Mouse (Mus musculus): ENCODE data around the gene Ntn3. TPM values are rescaled to one million over a fixed set of nuclear protein-coding genes. Genes with fewer than 3 reads are reported as not detected.

Gene Ntn3
- polyA plus RNA-seq, 1 experiment from 2014 or later, result 1.4 TPM

- no peaks in the 10 kb centered on the region for H3K27me3 ChIP-seq
- ATAC-seq (ENCODE audit: low read depth) (no peak), DNase-seq (peak; percentile 59)
- H3K4me1 ChIP-seq (replicated peaks), result peaks cover 30% of the 10 kb centered on the region
- no peaks in the 10 kb centered on the region for H3K9me3 ChIP-seq (replicated peaks)
- no peak overlapping the region for H3K4me3 ChIP-seq (replicated peaks)
- no peak overlapping the region for H3K4me2 ChIP-seq
- H3K27ac ChIP-seq, result no peak overlapping the region
- 0 out of 2 replicates have a peak, but pooled peaks cover 4% of the 10 kb centered on the region for H3K36me3 ChIP-seq
- H3K9ac ChIP-seq, result no peak overlapping the region
- WGBS (ENCODE audit: insufficient replicate concordance), result 3% methylated on average over 3 of the region's 3 CpGs
These were observed 35.9 kb downstream of the Ntn3 start for GRCm38 (mm10) chr17:24173423-24173822.

GRCm38 (mm10) chr17:24171738-24172137 is 37.6 kb downstream of the Ntn3 start:
- H3K27ac ChIP-seq, result peak overlapping the region; percentile 94
- no peak for ATAC-seq (ENCODE audit: low read depth)

GRCm38 (mm10) chr17:24170729-24171128 is 38.6 kb downstream of the Ntn3 start:
- H3K4me2 ChIP-seq, result peak overlapping the region; percentile 87; the same call in 1 of the 2 replicates
- DNase-seq (no peak), ATAC-seq (ENCODE audit: low read depth) (no peak)
- 0 out of 2 replicates have a peak overlapping the region, but pooled peaks have one; percentile 83 for H3K4me3 ChIP-seq (replicated peaks)
- H3K9me3 ChIP-seq (replicated peaks), result no peaks in the 10 kb centered on the region
- peak overlapping the region; percentile 90; the same call in 1 of the 2 replicates for H3K9ac ChIP-seq
- 44% methylated on average over 5 of the region's 5 CpGs for WGBS (ENCODE audit: insufficient replicate concordance)
- H3K27me3 ChIP-seq, result no peaks in the 10 kb centered on the region
- H3K36me3 ChIP-seq, result peaks cover 19% of the 10 kb centered on the region
- H3K4me1 ChIP-seq (replicated peaks), result peaks cover 51% of the 10 kb centered on the region
- H3K27ac ChIP-seq, result peak overlapping the region; percentile 94

More at GRCm38 (mm10) chr17:24171738-24172137, 37.6 kb downstream of the Ntn3 start:
- H3K4me1 ChIP-seq (replicated peaks), result peaks cover 47% of the 10 kb centered on the region
- no peak overlapping the region for H3K9ac ChIP-seq
- no peaks in the 10 kb centered on the region for H3K27me3 ChIP-seq
- H3K9me3 ChIP-seq (replicated peaks), result no peaks in the 10 kb centered on the region
- H3K4me2 ChIP-seq, result no peak overlapping the region
- peaks cover 17% of the 10 kb centered on the region for H3K36me3 ChIP-seq
- DNase-seq, result no peak
- WGBS (ENCODE audit: insufficient replicate concordance), result 79% methylated on average over 4 of the region's 4 CpGs
- H3K4me3 ChIP-seq (replicated peaks), result no peak overlapping the region

GRCm38 (mm10) chr17:24170125-24170524 is 39.2 kb downstream of the Ntn3 start:
- Histone ChIP-seq H3K9ac (peak overlapping the region; percentile 90), H3K27ac (peak overlapping the region; percentile 94), H3K36me3 (peaks cover 25% of the 10 kb centered on the region), H3K4me3 (replicated peaks) (peak overlapping the region; percentile 83), H3K4me2 (peak overlapping the region; percentile 87), H3K9me3 (replicated peaks) (no peaks in the 10 kb centered on the region), H3K4me1 (replicated peaks) (peaks cover 57% of the 10 kb centered on the region), H3K27me3 (no peaks in the 10 kb centered on the region)
- ATAC-seq (ENCODE audit: low read depth) (no peak), DNase-seq (no peak)
- WGBS (ENCODE audit: insufficient replicate concordance), result 67% methylated on average over 3 of the region's 3 CpGs

GRCm38 (mm10) chr17:24169317-24170065 is 39.8 kb downstream of the Ntn3 start, which contains the start of gene Atp6v0c:
Gene Atp6v0c, minus strand, starts transcription at chr17:24169702.
- Histone ChIP-seq H3K27me3 (no peaks in the 10 kb centered on the region), H3K9me3 (replicated peaks) (no peaks in the 10 kb centered on the region), H3K9ac (peak within 1 kb of the TSS; percentile 90), H3K4me2 (peak within 1 kb of the TSS; percentile 87), H3K36me3 (peaks cover 31% of the 10 kb centered on the region), H3K4me3 (replicated peaks) (peak within 1 kb of the TSS; percentile 83), H3K4me1 (replicated peaks) (peaks cover 64% of the 10 kb centered on the region), H3K27ac (peak within 1 kb of the TSS; percentile 94)
- WGBS (ENCODE audit: insufficient replicate concordance), result under 1% methylated on average over 58 of the region's 58 CpGs
- DNase-seq (peak; percentile 92), ATAC-seq (ENCODE audit: low read depth) (peak; percentile 86)

- Histone ChIP-seq H3K9ac (peak overlapping the region; percentile 90), H3K27me3 (no peaks in the 10 kb centered on the region), H3K4me3 (replicated peaks) (peak overlapping the region; percentile 83), H3K27ac (peak overlapping the region; percentile 94), H3K9me3 (replicated peaks) (no peaks in the 10 kb centered on the region), H3K4me2 (peak overlapping the region; percentile 87), H3K4me1 (replicated peaks) (peaks cover 63% of the 10 kb centered on the region), H3K36me3 (peaks cover 32% of the 10 kb centered on the region)
- under 1% methylated on average over 40 of the region's 41 CpGs for WGBS (ENCODE audit: insufficient replicate concordance)
- ATAC-seq (ENCODE audit: low read depth), result peak; percentile 52
- DNase-seq, result peak; percentile 64
These were observed 40.6 kb downstream of the Ntn3 start for GRCm38 (mm10) chr17:24168590-24169277.

GRCm38 (mm10) chr17:24167891-24168505 is 41.3 kb downstream of the Ntn3 start:
- Histone ChIP-seq H3K27me3 (no peaks in the 10 kb centered on the region), H3K4me2 (peak overlapping the region; percentile 87), H3K36me3 (peaks cover 32% of the 10 kb centered on the region), H3K4me3 (replicated peaks) (peak overlapping the region; percentile 83), H3K27ac (peak overlapping the region; percentile 94), H3K4me1 (replicated peaks) (peaks cover 66% of the 10 kb centered on the region), H3K9ac (peak overlapping the region; percentile 90), H3K9me3 (replicated peaks) (no peaks in the 10 kb centered on the region)
- DNase-seq, result no peak
- 33% methylated on average over 7 of the region's 7 CpGs for WGBS (ENCODE audit: insufficient replicate concordance)
- ATAC-seq (ENCODE audit: low read depth), result no peak

- peak overlapping the region; percentile 87 for H3K4me2 ChIP-seq
- no peaks in the 10 kb centered on the region for H3K27me3 ChIP-seq
- ATAC-seq (ENCODE audit: low read depth) (no peak), DNase-seq (no peak)
- H3K4me1 ChIP-seq (replicated peaks), result peaks cover 73% of the 10 kb centered on the region
- H3K36me3 ChIP-seq, result peaks cover 32% of the 10 kb centered on the region
- H3K9me3 ChIP-seq (replicated peaks), result no peaks in the 10 kb centered on the region
- peak overlapping the region; percentile 94 for H3K27ac ChIP-seq
- WGBS (ENCODE audit: insufficient replicate concordance), result 72% methylated on average over 6 of the region's 6 CpGs
- H3K4me3 ChIP-seq (replicated peaks), result peak overlapping the region; percentile 83
- H3K9ac ChIP-seq, result peak overlapping the region; percentile 90; the same call in 1 of the 2 replicates
These were observed 42.2 kb downstream of the Ntn3 start for GRCm38 (mm10) chr17:24167120-24167519.

- ATAC-seq (ENCODE audit: low read depth), result no peak
- Histone ChIP-seq H3K9me3 (replicated peaks) (no peaks in the 10 kb centered on the region), H3K4me2 (no peak overlapping the region), H3K36me3 (peaks cover 32% of the 10 kb centered on the region), H3K27ac (peak overlapping the region; percentile 37), H3K4me3 (replicated peaks) (no peak overlapping the region), H3K27me3 (no peaks in the 10 kb centered on the region), H3K9ac (no peak overlapping the region), H3K4me1 (replicated peaks) (peaks cover 59% of the 10 kb centered on the region)
- WGBS (ENCODE audit: insufficient replicate concordance), result 69% methylated on average over 11 of the region's 11 CpGs
- DNase-seq, result no peak
These were observed 44.6 kb downstream of the Ntn3 start for GRCm38 (mm10) chr17:24164566-24165259.

- peak within 1 kb of the TSS; percentile 97 for H3K27ac ChIP-seq
- peaks cover 32% of the 10 kb centered on the region for H3K36me3 ChIP-seq
- under 1% methylated on average over 47 of the region's 47 CpGs for WGBS (ENCODE audit: insufficient replicate concordance)
- ATAC-seq (ENCODE audit: low read depth) (peak; percentile 84), DNase-seq (peak; percentile 88)
- no peaks in the 10 kb centered on the region for H3K27me3 ChIP-seq
- H3K9me3 ChIP-seq (replicated peaks), result no peaks in the 10 kb centered on the region
- peak within 1 kb of the TSS; percentile 84 for H3K9ac ChIP-seq
- H3K4me2 ChIP-seq, result peak within 1 kb of the TSS; percentile 97
- peaks cover 56% of the 10 kb centered on the region for H3K4me1 ChIP-seq (replicated peaks)
- H3K4me3 ChIP-seq (replicated peaks), result peak within 1 kb of the TSS; percentile 73
These were observed 46.0 kb downstream of the Ntn3 start, which contains the start of gene Amdhd2 for GRCm38 (mm10) chr17:24163176-24163962. Gene Amdhd2, minus strand, starts transcription at chr17:24163766.
